Mouse (Mus musculus): ENCODE results near the gene Syt12. TPM values are rescaled to one million over a fixed set of nuclear protein-coding genes. Genes with fewer than 3 reads are reported as not detected.
A peak's percentile ranks its signal among the peaks of the same experiment; 100 is the strongest.

The Syt12 gene
- total and polyA plus RNA-seq, 3 experiments: not detected

- Histone ChIP-seq H3K9me3 (replicated peaks; ENCODE audit: insufficient read depth, low read length) (no peaks in the 10 kb centered on the region), H3K79me2 (ENCODE audit: control insufficient read depth, insufficient read depth, low read length, poor library complexity) (no peaks in the 10 kb centered on the region), H3K27me3 (ENCODE audit: control insufficient read depth in 1 of 2, insufficient read depth in 2 of 2, low read length in 2 of 2) (no peaks in the 10 kb centered on the region), H3K9ac (ENCODE audit: control insufficient read depth, low read depth, low read length, poor library complexity, severe bottlenecking) (no peak overlapping the region), H3K4me1 (ENCODE audit: control insufficient read depth in 1 of 2, insufficient read depth in 2 of 2, low read length in 2 of 2) (peaks cover 3 to 4% of the 10 kb centered on the region in 2 experiments; a peak in 2 of 4 replicates), H3K36me3 (ENCODE audit: control insufficient read depth in 1 of 2, insufficient read depth in 2 of 2, low read length in 2 of 2) (peaks cover 0 to 4% of the 10 kb centered on the region in 2 experiments; a peak in 2 of 4 replicates), H3K27ac (ENCODE audit: control insufficient read depth, low read depth, low read length) (no peak overlapping the region), H3K4me3 (ENCODE audit: control insufficient read depth in 1 of 2, insufficient read depth in 1 of 2, low read depth in 2 of 2, low read length in 2 of 2) (no peak overlapping the region)
- no peak for TF ChIP-seq BHLHE40 (IDR thresholded peaks at IDR 0.05; ENCODE audit: borderline replicate concordance, low read depth, low read length)
- TF ChIP-seq SMC3 (IDR thresholded peaks at IDR 0.05; ENCODE audit: low read depth, low read length): no peak
- no peak for TF ChIP-seq TBP (IDR thresholded peaks at IDR 0.05; ENCODE audit: low read depth, low read length)
- TF ChIP-seq RAD21 (IDR thresholded peaks at IDR 0.05; ENCODE audit: low read depth, low read length): no peak
- no peak for TF ChIP-seq POLR2AphosphoS2 (IDR thresholded peaks at IDR 0.05; ENCODE audit: low read length)
- TF ChIP-seq ELF1 (IDR thresholded peaks at IDR 0.05; ENCODE audit: low read depth, low read length): no peak
- TF ChIP-seq MAFK (IDR thresholded peaks at IDR 0.05; ENCODE audit: borderline replicate concordance, low read depth, low read length): no peak
- TF ChIP-seq MEF2A (IDR thresholded peaks at IDR 0.05; ENCODE audit: extremely low read depth, insufficient replicate concordance, low read depth, low read length, poor library complexity, severe bottlenecking): no peak
- TF ChIP-seq E2F4 (IDR thresholded peaks at IDR 0.05; ENCODE audit: borderline replicate concordance, low read depth, low read length): no peak
- no peak for TF ChIP-seq POLR2AphosphoS5 (IDR thresholded peaks at IDR 0.05; ENCODE audit: borderline replicate concordance, low read depth, low read length)
- TF ChIP-seq MAZ (IDR thresholded peaks at IDR 0.05; ENCODE audit: low read depth, low read length): no peak
- no peak for TF ChIP-seq UBTF (IDR thresholded peaks at IDR 0.05; ENCODE audit: borderline replicate concordance, insufficient read depth, low read depth, low read length)
- TF ChIP-seq JUND (IDR thresholded peaks at IDR 0.05; ENCODE audit: low read depth, low read length): no peak
- no peak for TF ChIP-seq USF1 (IDR thresholded peaks at IDR 0.05; ENCODE audit: low read depth, low read length)
- TF ChIP-seq EP300 (IDR thresholded peaks at IDR 0.05; ENCODE audit: low read depth in 1 of 2, low read length in 2 of 2): no peak
- no peak for TF ChIP-seq ZC3H11A (IDR thresholded peaks at IDR 0.05; ENCODE audit: low read depth, low read length)
- TF ChIP-seq ETS1 (IDR thresholded peaks at IDR 0.05; ENCODE audit: low read depth, low read length): no peak
- no peak for TF ChIP-seq MXI1 (IDR thresholded peaks at IDR 0.05; ENCODE audit: low read depth, low read length)
- no peak for DNase-seq (ENCODE audit: low read depth, low spot score)
Measured at GRCm38 (mm10) chr19:4414631-4415030, 62.6 kb downstream of the Syt12 start.

- Histone ChIP-seq H3K27me3 (ENCODE audit: control insufficient read depth in 1 of 2, insufficient read depth in 2 of 2, low read length in 2 of 2) (no peaks in the 10 kb centered on the region), H3K79me2 (ENCODE audit: control insufficient read depth, insufficient read depth, low read length, poor library complexity) (no peaks in the 10 kb centered on the region), H3K4me3 (ENCODE audit: control insufficient read depth in 1 of 2, insufficient read depth in 1 of 2, low read depth in 2 of 2, low read length in 2 of 2) (no peak overlapping the region), H3K36me3 (ENCODE audit: control insufficient read depth in 1 of 2, insufficient read depth in 2 of 2, low read length in 2 of 2) (peaks cover 0 to 22% of the 10 kb centered on the region in 2 experiments; a peak in 2 of 4 replicates), H3K9me3 (replicated peaks; ENCODE audit: insufficient read depth, low read length) (no peaks in the 10 kb centered on the region), H3K4me1 (ENCODE audit: control insufficient read depth in 1 of 2, insufficient read depth in 2 of 2, low read length in 2 of 2) (peaks cover 20 to 24% of the 10 kb centered on the region in 2 experiments), H3K27ac (ENCODE audit: control insufficient read depth, low read depth, low read length) (peak overlapping the region; percentile 46), H3K9ac (ENCODE audit: control insufficient read depth, low read depth, low read length, poor library complexity, severe bottlenecking) (no peak overlapping the region)
- peak; percentile 86 for DNase-seq (ENCODE audit: low read depth, low spot score)
- TF ChIP-seq CHD1 (IDR thresholded peaks at IDR 0.05; ENCODE audit: low read depth, low read length): no peak
- TF ChIP-seq RCOR1 (IDR thresholded peaks at IDR 0.05; ENCODE audit: low read depth, low read length): 0 out of 2 replicates have a peak, but pooled peaks have one; percentile 5
- TF ChIP-seq SIN3A (IDR thresholded peaks at IDR 0.05; ENCODE audit: low read length): peak; percentile 64; the same call in 1 of the 2 replicates
- TF ChIP-seq ZKSCAN1 (IDR thresholded peaks at IDR 0.05; ENCODE audit: low read depth, low read length): no peak
- TF ChIP-seq BHLHE40 (IDR thresholded peaks at IDR 0.05; ENCODE audit: borderline replicate concordance, low read depth, low read length): no peak
- no peak for TF ChIP-seq GABPA (IDR thresholded peaks at IDR 0.05; ENCODE audit: low read depth, low read length)
- no peak for TF ChIP-seq RAD21 (IDR thresholded peaks at IDR 0.05; ENCODE audit: low read depth, low read length)
- TF ChIP-seq EP300 (IDR thresholded peaks at IDR 0.05; ENCODE audit: low read depth in 1 of 2, low read length in 2 of 2): peak; percentile 39 to 72; a peak in 3 of 4 replicates
- no peak for TF ChIP-seq SMC3 (IDR thresholded peaks at IDR 0.05; ENCODE audit: low read depth, low read length)
- TF ChIP-seq ELF1 (IDR thresholded peaks at IDR 0.05; ENCODE audit: low read depth, low read length): no peak; the same call in 1 of the 2 replicates
- no peak for TF ChIP-seq UBTF (IDR thresholded peaks at IDR 0.05; ENCODE audit: borderline replicate concordance, insufficient read depth, low read depth, low read length)
- TF ChIP-seq MAX (IDR thresholded peaks at IDR 0.05; ENCODE audit: low read length): peak; percentile 45; the same call in 1 of the 2 replicates
- TF ChIP-seq MYC (IDR thresholded peaks at IDR 0.05; ENCODE audit: low read depth, low read length): peak; percentile 71; the same call in 1 of the 2 replicates
- no peak for TF ChIP-seq POLR2AphosphoS5 (IDR thresholded peaks at IDR 0.05; ENCODE audit: borderline replicate concordance, low read depth, low read length)
- peak; percentile 77 for TF ChIP-seq GATA1 (IDR thresholded peaks at IDR 0.05; ENCODE audit: low read depth, low read length)
- TF ChIP-seq TCF12 (IDR thresholded peaks at IDR 0.05; ENCODE audit: low read depth, low read length): no peak
- peak; percentile 79 for TF ChIP-seq TBP (IDR thresholded peaks at IDR 0.05; ENCODE audit: low read depth, low read length)
- TF ChIP-seq ETS1 (IDR thresholded peaks at IDR 0.05; ENCODE audit: low read depth, low read length): peak; percentile 72; the same call in 1 of the 2 replicates
- no peak for TF ChIP-seq MYB (IDR thresholded peaks at IDR 0.05; ENCODE audit: low read depth, low read length)
- peak; percentile 23; the same call in 1 of the 2 replicates for TF ChIP-seq MXI1 (IDR thresholded peaks at IDR 0.05; ENCODE audit: low read depth, low read length)
- peak in 1 of 2 experiments; percentile 18; a peak in 1 of 4 replicates for TF ChIP-seq POLR2A (IDR thresholded peaks at IDR 0.05; ENCODE audit: control insufficient read depth in 1 of 2, insufficient read depth in 1 of 2, low read depth in 1 of 2, low read length in 2 of 2, poor library complexity in 1 of 2)
Measured at GRCm38 (mm10) chr19:4409062-4409461, 68.2 kb downstream of the Syt12 start.
